Mouse (Mus musculus): ENCODE results near the gene Olfr1015. TPM values are rescaled to one million over a fixed set of nuclear protein-coding genes. Genes with fewer than 3 reads are reported as not detected.

The Olfr1015 gene
- not detected in 4 replicates for total RNA-seq (2023; ENCODE audit: inconsistent age)

GRCm38 (mm10) chr2:85781717-85782116 lies at the start of gene Olfr1015:
Gene Olfr1015 (plus strand): TSS chr2:85782017.

GRCm38 (mm10) chr2:85762666-85763065 lies 19.2 kb upstream of the Olfr1015 start, which contains the start of gene Olfr1012:
Gene Olfr1012 (minus strand): TSS chr2:85762766.

GRCm38 (mm10) chr2:85766798-85767197 lies 15.0 kb upstream of the Olfr1015 start, which contains the start of gene Olfr1013:
Gene Olfr1013 (plus strand): TSS chr2:85767098.

GRCm38 (mm10) chr2:85772413-85772812 lies 9.4 kb upstream of the Olfr1015 start, which contains the start of gene Olfr1014:
Gene Olfr1014 (plus strand): TSS chr2:85772713.

GRCm38 (mm10) chr2:85802444-85802843 lies 20.6 kb downstream of the Olfr1015 start, which contains the start of gene Olfr1016:
Gene Olfr1016 (minus strand): TSS chr2:85802544.

GRCm38 (mm10) chr2:85818179-85818578 lies 36.4 kb downstream of the Olfr1015 start, which contains the start of gene Olfr1018:
Gene Olfr1018 (plus strand): TSS chr2:85818479.

Other genes starting within 250 kb of the Olfr1015 start
- not detected in 4 replicates for gene Olfr996, start 202.8 kb upstream of the Olfr1015 start, total RNA-seq (2023; ENCODE audit: inconsistent age)
- gene Olfr998, start 193.1 kb upstream of the Olfr1015 start, total RNA-seq (2023; ENCODE audit: inconsistent age), result not detected in 4 replicates
- gene Olfr1000, start 170.1 kb upstream of the Olfr1015 start, total RNA-seq (2023; ENCODE audit: inconsistent age), result not detected in 4 replicates
- gene Olfr1002, start 131.3 kb upstream of the Olfr1015 start, total RNA-seq (2023; ENCODE audit: inconsistent age), result not detected in 4 replicates
- not detected in 4 replicates for gene Olfr154, start 117.6 kb upstream of the Olfr1015 start, total RNA-seq (2023; ENCODE audit: inconsistent age)
- gene Olfr1006, start 103.2 kb upstream of the Olfr1015 start, total RNA-seq (2023; ENCODE audit: inconsistent age), result not detected in 4 replicates
- gene Olfr1008, start 92.6 kb upstream of the Olfr1015 start, total RNA-seq (2023; ENCODE audit: inconsistent age), result not detected in 4 replicates
- gene Olfr1009, start 66.6 kb upstream of the Olfr1015 start, total RNA-seq (2023; ENCODE audit: inconsistent age), result not detected in 4 replicates
- gene Olfr1012, start 19.3 kb upstream of the Olfr1015 start, total RNA-seq (2023; ENCODE audit: inconsistent age), result not detected in 4 replicates
- gene Olfr1013, start 14.9 kb upstream of the Olfr1015 start, total RNA-seq (2023; ENCODE audit: inconsistent age), result not detected in 4 replicates
- not detected in 4 replicates for gene Olfr1014, start 9.3 kb upstream of the Olfr1015 start, total RNA-seq (2023; ENCODE audit: inconsistent age)
- gene Olfr1016, start 20.5 kb downstream of the Olfr1015 start, total RNA-seq (2023; ENCODE audit: inconsistent age), result not detected in 4 replicates
- not detected in 4 replicates for gene Olfr1018, start 36.5 kb downstream of the Olfr1015 start, total RNA-seq (2023; ENCODE audit: inconsistent age)
- not detected in 4 replicates for gene Olfr1019, start 63.5 kb downstream of the Olfr1015 start, total RNA-seq (2023; ENCODE audit: inconsistent age)
- not detected in 4 replicates for gene Olfr1020, start 65.0 kb downstream of the Olfr1015 start, total RNA-seq (2023; ENCODE audit: inconsistent age)
- gene Olfr1022, start 86.6 kb downstream of the Olfr1015 start, total RNA-seq (2023; ENCODE audit: inconsistent age), result not detected in 4 replicates
- gene Olfr1023, start 103.6 kb downstream of the Olfr1015 start, total RNA-seq (2023; ENCODE audit: inconsistent age), result not detected in 4 replicates
- gene Olfr1024, start 123.0 kb downstream of the Olfr1015 start, total RNA-seq (2023; ENCODE audit: inconsistent age), result not detected in 4 replicates
- not detected in 4 replicates for gene Olfr1025-ps1, start 133.2 kb downstream of the Olfr1015 start, total RNA-seq (2023; ENCODE audit: inconsistent age)
- not detected in 4 replicates for gene Olfr1026, start 139.5 kb downstream of the Olfr1015 start, total RNA-seq (2023; ENCODE audit: inconsistent age)
- not detected in 4 replicates for gene Olfr1028, start 168.4 kb downstream of the Olfr1015 start, total RNA-seq (2023; ENCODE audit: inconsistent age)
- gene Olfr1029, start 191.9 kb downstream of the Olfr1015 start, total RNA-seq (2023; ENCODE audit: inconsistent age), result 0.12 TPM in 1 of 4 replicates, not detected in the others
- not detected in 4 replicates for gene Olfr1030, start 197.3 kb downstream of the Olfr1015 start, total RNA-seq (2023; ENCODE audit: inconsistent age)
- gene Olfr1031, start 208.3 kb downstream of the Olfr1015 start, total RNA-seq (2023; ENCODE audit: inconsistent age), result not detected in 4 replicates
- gene Olfr1032, start 223.5 kb downstream of the Olfr1015 start, total RNA-seq (2023; ENCODE audit: inconsistent age), result not detected in 4 replicates
- gene Olfr1033, start 238.6 kb downstream of the Olfr1015 start, total RNA-seq (2023; ENCODE audit: inconsistent age), result not detected in 4 replicates